Mouse (Mus musculus) heart, embryonic 14.5 days (tissue): ENCODE measurements at regions not wholly inside any gene's neighbourhood (a gene's known extent, or its start where the extent isn't known, plus 50 kb on each side); places are given as distances from the start of the nearest gene placed in this dataset.

Source experiments
- ATAC-seq: fragments of 200-750 bp; cut with Nextera tagmentation; 2 replicates; pipeline ENCODE4 v1.8.0; 2017; ENCODE audit warnings: low read depth, moderate TSS enrichment; ENCODE audit not compliant: insufficient number of reproducible peaks, insufficient read depth, low FRiP score
- H3K27ac ChIP-seq, 2 experiments: fragments of 200-500 bp in 1 of 2; fragments of 300-500 bp in 1 of 2; sonication (generic) in 1 of 2; replicated peaks in 1 of 2; 2 replicates each; pipeline ENCODE4 v1.5.1; 2012 to 2014; ENCODE audit warnings: low read depth in 2 of 2, low read length in 2 of 2, control low read depth in 1 of 2, mild to moderate bottlenecking in 1 of 2, mixed read lengths in 1 of 2; ENCODE audit not compliant: control insufficient read depth in 1 of 2, insufficient read depth in 1 of 2
- H3K27me3 ChIP-seq: fragments of 300-500 bp; sonication (generic); 2 replicates; pipeline ENCODE4 v1.6.1; 2014; ENCODE audit warnings: mild to moderate bottlenecking, low read length, control low read depth; ENCODE audit not compliant: control insufficient read depth, insufficient read depth
- H3K36me3 ChIP-seq: fragments of 300-500 bp; sonication (generic); 2 replicates; pipeline ENCODE4 v1.6.1; 2014; ENCODE audit warnings: mild to moderate bottlenecking, control low read depth, low read length, mixed read lengths; ENCODE audit not compliant: control insufficient read depth, insufficient read depth
- H3K4me1 ChIP-seq, 2 experiments: fragments of 200-500 bp in 1 of 2; fragments of 300-500 bp in 1 of 2; sonication (generic) in 1 of 2; 2 replicates each; pipeline ENCODE4 v1.6.1; 2012 to 2014; ENCODE audit warnings: low read length in 2 of 2, control low read depth in 1 of 2, mixed read lengths in 1 of 2; ENCODE audit not compliant: control insufficient read depth in 2 of 2, insufficient read depth in 2 of 2
- H3K4me2 ChIP-seq: fragments of 300-500 bp; sonication (generic); 2 replicates; pipeline ENCODE4 v1.6.1; 2014; ENCODE audit warnings: mild to moderate bottlenecking, low read length
- H3K4me3 ChIP-seq, 2 experiments: fragments of 200-500 bp in 1 of 2; fragments of 300-500 bp in 1 of 2; sonication (generic) in 1 of 2; 2 replicates each; pipeline ENCODE4 v1.5.1; 2012 to 2014; ENCODE audit warnings: low read length in 2 of 2, mild to moderate bottlenecking in 2 of 2, control low read depth in 1 of 2, low read depth in 1 of 2, moderate library complexity in 1 of 2; ENCODE audit not compliant: control insufficient read depth in 1 of 2, insufficient read depth in 1 of 2
- H3K9ac ChIP-seq: fragments of 300-500 bp; sonication (generic); 2 replicates; pipeline ENCODE4 v1.6.1; 2014; ENCODE audit warnings: mild to moderate bottlenecking, low read length
- H3K9me3 ChIP-seq: fragments of 300-500 bp; sonication (generic); 2 replicates; pipeline ENCODE4 v1.6.1; 2016; ENCODE audit warnings: low read length, control low read depth; ENCODE audit not compliant: control insufficient read depth
- WGBS: fragments of 180-500 bp; shearing (Covaris S2); extraction: QIAGEN DNeasy Blood & Tissue Kit; methylation state at CpG from one replicate; pipeline ENCODE4 v1.1.7; 2014; 5-methylcytosine and 5-hydroxymethylcytosine counted together

DNA sequence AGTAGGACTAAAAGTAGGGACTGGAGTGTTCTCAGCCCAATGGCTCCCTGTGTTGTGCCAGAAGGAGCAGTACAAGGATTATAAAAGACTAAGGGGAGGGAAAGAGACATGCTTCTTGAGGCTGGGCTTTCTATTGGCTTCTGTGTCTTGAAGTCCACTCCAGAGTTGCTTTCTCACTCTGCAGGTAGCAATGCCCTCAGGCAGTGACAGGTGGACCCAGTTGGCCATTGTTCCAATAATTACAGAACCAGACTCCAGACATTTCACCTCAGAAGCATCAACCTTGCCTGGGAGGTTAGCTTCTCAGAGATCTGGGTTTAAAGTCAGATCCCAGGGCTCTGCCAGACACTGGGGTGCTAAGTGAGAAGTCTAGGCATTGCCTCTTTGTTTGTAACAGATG is 136.3 kb upstream of the Tll1 start:
- no peak overlapping the region for H3K4me3 ChIP-seq
- H3K4me2 ChIP-seq = no peak overlapping the region
- no peak overlapping the region for H3K9ac ChIP-seq
- no peaks in the 10 kb centered on the region for H3K9me3 ChIP-seq
- no peak for ATAC-seq
- H3K27ac ChIP-seq = no peak overlapping the region
- H3K36me3 ChIP-seq = no peaks in the 10 kb centered on the region
- H3K27me3 ChIP-seq = no peaks in the 10 kb centered on the region
- H3K4me1 ChIP-seq = peaks cover 2 to 12% of the 10 kb centered on the region in 2 experiments; a peak in 3 of 4 replicates

DNA sequence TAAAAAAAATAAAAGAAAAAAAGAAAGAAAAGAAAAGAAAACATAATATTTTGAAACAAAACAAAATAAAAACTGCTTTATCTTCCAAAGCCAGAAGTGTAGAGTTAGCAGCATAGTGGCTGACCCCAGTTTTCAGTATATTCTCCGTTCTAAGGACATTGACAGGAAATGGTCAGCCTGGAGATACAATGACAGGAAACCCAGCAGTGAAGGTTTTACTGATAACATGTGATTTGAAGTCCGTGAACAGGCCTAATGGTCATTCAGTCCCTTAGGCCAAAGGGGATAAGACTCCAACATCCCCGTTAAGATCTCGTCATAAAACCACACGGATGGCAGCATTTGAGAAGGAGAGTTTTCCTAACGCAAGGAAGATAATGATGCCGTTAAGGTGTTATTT is 131.3 kb upstream of the Tll1 start:
- no peaks in the 10 kb centered on the region for H3K27me3 ChIP-seq
- ATAC-seq = peak; percentile 56; the same call in 1 of the 2 replicates

DNA sequence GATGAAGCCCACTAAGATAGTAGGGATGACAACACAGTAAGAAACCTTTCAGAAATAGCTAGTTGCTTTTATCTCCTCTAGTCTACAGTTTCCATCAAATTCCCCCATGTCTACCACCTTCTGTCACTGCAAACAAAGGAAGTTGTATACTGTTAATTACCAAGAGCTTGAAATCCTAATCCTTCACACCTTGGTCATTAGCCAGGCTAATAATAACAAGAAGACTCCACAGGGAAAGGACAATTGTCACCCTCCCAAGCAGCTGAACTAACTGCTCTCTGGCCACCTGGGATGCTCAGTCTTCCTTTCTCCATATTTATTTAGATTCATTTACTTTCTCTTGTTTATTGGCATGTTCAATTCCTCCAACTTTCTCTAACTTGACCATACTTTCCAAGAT is 130.5 kb upstream of the Tll1 start:
- H3K27me3 ChIP-seq = no peaks in the 10 kb centered on the region
- no peak overlapping the region for H3K27ac ChIP-seq

More for the DNA sequence above, 131.3 kb upstream of the Tll1 start:
- no peak overlapping the region for H3K27ac ChIP-seq
- H3K36me3 ChIP-seq = no peaks in the 10 kb centered on the region
- no peaks in the 10 kb centered on the region for H3K4me1 ChIP-seq
- 44% methylated on average over 7 of the region's 7 CpGs for WGBS
- H3K4me2 ChIP-seq = no peak overlapping the region
- no peak overlapping the region for H3K9ac ChIP-seq
- no peak overlapping the region for H3K4me3 ChIP-seq
- no peaks in the 10 kb centered on the region for H3K9me3 ChIP-seq

DNA sequence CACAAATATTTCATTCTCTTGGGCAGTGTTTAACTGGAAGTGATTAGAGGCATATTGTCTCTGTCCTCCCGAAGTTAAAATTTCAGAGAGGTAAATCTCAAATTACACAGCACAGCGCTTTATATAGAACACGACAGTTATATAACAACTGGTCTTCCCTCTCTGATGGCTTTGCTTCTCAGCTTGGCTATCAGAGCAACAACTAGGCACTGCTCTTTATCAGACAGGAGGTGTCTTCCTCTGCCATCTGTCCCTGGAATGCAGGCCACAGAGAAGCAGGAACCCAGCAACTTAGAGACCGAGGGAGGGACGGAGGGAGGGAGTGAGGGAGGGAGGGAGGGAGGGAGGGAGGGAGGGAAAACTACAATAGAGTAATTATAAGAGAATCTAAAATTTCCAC is 129.4 kb upstream of the Tll1 start:
- H3K27ac ChIP-seq = no peak overlapping the region
- no peaks in the 10 kb centered on the region for H3K27me3 ChIP-seq
- no peaks in the 10 kb centered on the region for H3K4me1 ChIP-seq
- no peaks in the 10 kb centered on the region for H3K9me3 ChIP-seq
- WGBS = 24% methylated on average over 5 of the region's 5 CpGs
- no peaks in the 10 kb centered on the region for H3K36me3 ChIP-seq
- H3K9ac ChIP-seq = no peak overlapping the region
- H3K4me2 ChIP-seq = no peak overlapping the region
- ATAC-seq = no peak
- no peak overlapping the region for H3K4me3 ChIP-seq

More for the DNA sequence above, 130.5 kb upstream of the Tll1 start:
- no peak for ATAC-seq
- Histone ChIP-seq H3K9ac (no peak overlapping the region), H3K9me3 (no peaks in the 10 kb centered on the region), H3K36me3 (no peaks in the 10 kb centered on the region), H3K4me1 (no peaks in the 10 kb centered on the region), H3K4me3 (no peak overlapping the region), H3K4me2 (no peak overlapping the region)

DNA sequence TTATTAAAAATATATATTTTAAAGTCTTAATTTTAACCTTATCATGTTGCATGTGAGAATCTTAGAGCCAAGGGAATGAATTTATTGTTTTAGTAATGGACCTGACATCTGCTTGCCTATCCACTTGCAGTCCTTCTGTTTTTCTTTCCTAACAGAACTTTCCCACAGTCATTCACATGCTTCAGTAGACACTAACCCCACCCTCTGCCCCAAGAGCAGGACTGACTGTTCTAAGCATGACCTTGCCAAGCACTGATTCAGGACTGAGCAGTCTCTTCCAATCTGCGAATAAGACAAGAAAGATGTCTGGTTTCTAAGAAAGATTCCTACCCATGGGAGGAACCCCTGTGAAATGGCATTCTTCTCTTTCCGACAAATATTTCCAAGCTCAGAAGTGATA is 117.9 kb upstream of the Tll1 start:
- 88% methylated on average over 2 of the region's 2 CpGs for WGBS
- Histone ChIP-seq H3K9me3 (no peaks in the 10 kb centered on the region), H3K4me2 (no peak overlapping the region), H3K36me3 (no peaks in the 10 kb centered on the region), H3K4me1 (peaks cover 3 to 5% of the 10 kb centered on the region in 2 experiments; a peak in 2 of 4 replicates), H3K27ac (no peak overlapping the region), H3K9ac (no peak overlapping the region), H3K4me3 (no peak overlapping the region), H3K27me3 (no peaks in the 10 kb centered on the region)
- no peak for ATAC-seq

DNA sequence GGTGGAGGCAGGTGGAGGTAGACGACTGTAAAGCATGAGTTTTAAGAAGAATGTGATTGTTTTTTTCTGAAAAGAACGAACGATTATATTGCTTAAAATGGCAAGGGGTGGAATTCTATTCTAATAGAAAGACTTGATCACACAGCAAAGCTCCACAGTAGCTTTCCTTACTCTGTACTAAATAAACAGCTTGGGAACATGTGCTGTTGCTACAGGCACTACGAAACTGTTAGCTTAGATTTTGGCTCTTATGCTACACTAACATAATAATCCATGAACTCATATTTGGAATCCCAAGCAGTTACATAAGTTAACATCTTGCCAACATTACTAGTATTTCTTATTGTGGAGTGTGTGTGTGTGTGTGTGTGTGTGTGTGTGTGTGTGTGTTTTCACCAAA is 114.3 kb upstream of the Tll1 start:
- peak overlapping the region; percentile 43; the same call in 1 of the 2 replicates for H3K4me2 ChIP-seq
- H3K27me3 ChIP-seq = no peaks in the 10 kb centered on the region
- ATAC-seq = no peak
- no peak overlapping the region for H3K9ac ChIP-seq
- no peaks in the 10 kb centered on the region for H3K36me3 ChIP-seq
- H3K4me1 ChIP-seq = peaks cover 5 to 6% of the 10 kb centered on the region in 2 experiments; a peak in 3 of 4 replicates
- 80% methylated on average over 4 of the region's 4 CpGs for WGBS
- H3K4me3 ChIP-seq = no peak overlapping the region
- no peak overlapping the region for H3K27ac ChIP-seq
- no peaks in the 10 kb centered on the region for H3K9me3 ChIP-seq

DNA sequence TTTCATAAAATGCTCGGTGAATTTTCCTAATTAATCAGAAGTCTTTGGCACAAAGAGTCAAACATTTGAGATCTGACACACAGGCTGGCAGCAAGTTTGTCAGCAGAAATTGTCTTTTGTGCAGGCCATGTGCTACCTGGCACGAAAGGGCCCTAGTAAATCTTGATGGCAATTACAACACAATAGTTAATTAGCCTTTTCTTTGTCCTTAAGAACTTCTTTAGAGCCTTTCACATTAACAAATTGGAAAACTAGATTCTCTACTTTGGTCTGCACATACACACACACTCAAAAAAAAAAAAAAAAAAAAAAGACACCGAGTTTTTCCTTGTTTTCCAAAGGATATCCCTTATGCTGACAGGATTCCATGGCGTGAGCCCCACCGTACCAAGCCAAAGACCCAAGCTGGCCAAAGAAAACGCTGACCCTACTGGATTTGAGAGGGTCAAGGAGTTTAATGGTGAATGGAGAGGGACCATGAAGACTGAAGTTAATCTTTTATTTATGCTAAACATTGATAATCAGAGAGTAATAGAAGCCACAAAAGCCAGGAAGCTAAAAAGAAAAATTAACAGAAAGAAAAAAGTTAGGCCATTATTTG is 113.2 kb upstream of the Tll1 start:
- Histone ChIP-seq H3K4me2 (no peak overlapping the region), H3K9ac (no peak overlapping the region), H3K4me1 (peaks cover 5 to 6% of the 10 kb centered on the region in 2 experiments; a peak in 3 of 4 replicates), H3K27ac (no peak overlapping the region), H3K4me3 (no peak overlapping the region), H3K27me3 (no peaks in the 10 kb centered on the region), H3K36me3 (no peaks in the 10 kb centered on the region), H3K9me3 (no peaks in the 10 kb centered on the region)
- 71% methylated on average over 6 of the region's 6 CpGs for WGBS
- ATAC-seq = no peak
